Mouse (Mus musculus) MEL (cell line): ENCODE results near the gene Rbm14. TPM values are rescaled to one million over a fixed set of nuclear protein-coding genes. Genes with fewer than 3 reads are reported as not detected.
A peak's percentile ranks its signal among the peaks of the same experiment; 100 is the strongest.
"Not testable (repeated sequence)": the region's sequence is repeated elsewhere in the genome, so short reads cannot be mapped to it uniquely, and the experiment has no call there.

Experiments used
- DNase-seq: peaks from one replicate; pipeline ENCODE4 v3.0.0; 2011; ENCODE audit warnings: low read depth, low spot score
- H3K27ac ChIP-seq: 2 replicates; pipeline ENCODE4 v1.5.1; 2012; ENCODE audit warnings: low read depth, mild to moderate bottlenecking, control low read depth, low read length, moderate library complexity; ENCODE audit not compliant: control insufficient read depth
- H3K27me3 ChIP-seq, 2 experiments: fragments of 150-350 bp in 1 of 2; sonication (generic) in 1 of 2; 2 replicates each; pipeline ENCODE4 v1.6.1; 2012; ENCODE audit warnings: low read length in 2 of 2, mild to moderate bottlenecking in 2 of 2, improper control_type of control experiment in 1 of 2, moderate library complexity in 1 of 2; ENCODE audit not compliant: insufficient read depth in 2 of 2, control insufficient read depth in 1 of 2
- H3K36me3 ChIP-seq, 2 experiments: 2 replicates each; pipeline ENCODE4 v1.6.1; 2012 to 2014; ENCODE audit warnings: low read length in 2 of 2, improper control_type of control experiment in 1 of 2, inconsistent platforms in 1 of 2, mild to moderate bottlenecking in 1 of 2; ENCODE audit not compliant: insufficient read depth in 2 of 2, control insufficient read depth in 1 of 2
- H3K4me1 ChIP-seq, 2 experiments: fragments of 150-350 bp in 1 of 2; sonication (generic) in 1 of 2; 2 replicates each; pipeline ENCODE4 v1.6.1; 2012; ENCODE audit warnings: low read length in 2 of 2, improper control_type of control experiment in 1 of 2, mild to moderate bottlenecking in 1 of 2; ENCODE audit not compliant: insufficient read depth in 2 of 2, control insufficient read depth in 1 of 2
- H3K4me3 ChIP-seq, 2 experiments: fragments of 150-350 bp in 1 of 2; sonication (generic) in 1 of 2; 2 replicates each; pipeline ENCODE4 v1.5.1; 2012; ENCODE audit warnings: low read depth in 2 of 2, low read length in 2 of 2, mild to moderate bottlenecking in 2 of 2, moderate library complexity in 2 of 2, control low read depth in 1 of 2, improper control_type of control experiment in 1 of 2; ENCODE audit not compliant: control insufficient read depth in 1 of 2, insufficient read depth in 1 of 2
- H3K79me2 ChIP-seq: 2 replicates; pipeline ENCODE4 v1.6.1; 2012; ENCODE audit warnings: mild to moderate bottlenecking, low read length, moderate library complexity; ENCODE audit not compliant: control insufficient read depth, poor library complexity, insufficient read depth
- H3K9ac ChIP-seq: 2 replicates; pipeline ENCODE4 v1.6.1; 2012; ENCODE audit warnings: low read depth, mild to moderate bottlenecking, control low read depth, low read length, moderate library complexity; ENCODE audit not compliant: control insufficient read depth, poor library complexity, severe bottlenecking
- H3K9me3 ChIP-seq: fragments of 150-350 bp; sonication (generic); replicated peaks from 2 replicates; pipeline ENCODE4 v1.6.1; 2012; ENCODE audit warnings: mild to moderate bottlenecking, low read length, improper control_type of control experiment, moderate library complexity; ENCODE audit not compliant: insufficient read depth
- CTCF ChIP-seq, 3 experiments: IDR thresholded peaks in 2 of 3; conservative IDR thresholded peaks in 1 of 3; 2 replicates each; pipeline ENCODE4 v1.5.1; 2011 to 2012; ENCODE audit warnings: low read length in 3 of 3, low read depth in 2 of 3, mild to moderate bottlenecking in 2 of 3, improper control_type of control experiment in 1 of 3, inconsistent platforms in 1 of 3, mixed read lengths in 1 of 3, moderate library complexity in 1 of 3; ENCODE audit not compliant: control insufficient read depth in 1 of 3, insufficient read depth in 1 of 3, poor library complexity in 1 of 3, severe bottlenecking in 1 of 3
- EP300 ChIP-seq, 2 experiments: IDR thresholded peaks; 2 replicates each; pipeline ENCODE4 v1.6.1; 2011; ENCODE audit warnings: improper control_type of control experiment in 2 of 2, low read length in 2 of 2, low read depth in 1 of 2, mild to moderate bottlenecking in 1 of 2
- GATA1 ChIP-seq: IDR thresholded peaks from 2 replicates; pipeline ENCODE4 v1.6.1; 2011; ENCODE audit warnings: low read depth, low read length, improper control_type of control experiment
- HCFC1 ChIP-seq: IDR thresholded peaks from 2 replicates; pipeline ENCODE4 v1.6.1; 2012; ENCODE audit warnings: low read depth, mild to moderate bottlenecking, inconsistent platforms, low read length, improper control_type of control experiment, moderate library complexity
- JUND ChIP-seq: IDR thresholded peaks from 2 replicates; pipeline ENCODE4 v1.6.1; 2011; ENCODE audit warnings: low read depth, mild to moderate bottlenecking, improper control_type of control experiment, low read length
- KAT2A ChIP-seq: conservative IDR thresholded peaks from 2 replicates; pipeline ENCODE4 v1.6.1; 2012; ENCODE audit warnings: low read depth, low read length, improper control_type of control experiment, inconsistent platforms
- MAFK ChIP-seq: IDR thresholded peaks from 2 replicates; pipeline ENCODE4 v1.6.1; 2011; ENCODE audit warnings: low read depth, mild to moderate bottlenecking, low read length, improper control_type of control experiment, borderline replicate concordance
- MYC ChIP-seq: IDR thresholded peaks from 2 replicates; pipeline ENCODE4 v1.6.1; 2011; ENCODE audit warnings: low read depth, mild to moderate bottlenecking, low read length, improper control_type of control experiment, moderate library complexity
- POLR2A ChIP-seq, 2 experiments: IDR thresholded peaks; 2 replicates each; pipeline ENCODE4 v1.6.1; 2011 to 2012; ENCODE audit warnings: low read length in 2 of 2, mild to moderate bottlenecking in 2 of 2, control low read depth in 1 of 2, improper control_type of control experiment in 1 of 2, low read depth in 1 of 2, moderate library complexity in 1 of 2; ENCODE audit not compliant: control insufficient read depth in 1 of 2, insufficient read depth in 1 of 2, poor library complexity in 1 of 2
- RCOR1 ChIP-seq: IDR thresholded peaks from 2 replicates; pipeline ENCODE4 v1.6.1; 2012; ENCODE audit warnings: low read depth, mild to moderate bottlenecking, inconsistent platforms, low read length, improper control_type of control experiment
- TBP ChIP-seq: IDR thresholded peaks from 2 replicates; pipeline ENCODE4 v1.8.0; 2011; ENCODE audit warnings: low read depth, low read length, improper control_type of control experiment
- UBTF ChIP-seq: IDR thresholded peaks from 2 replicates; pipeline ENCODE4 v1.6.1; 2012; ENCODE audit warnings: low read depth, mild to moderate bottlenecking, inconsistent platforms, low read length, improper control_type of control experiment, moderate library complexity, borderline replicate concordance; ENCODE audit not compliant: insufficient read depth
- polyA plus RNA-seq, 2 experiments: library from polyadenylated mRNA; stranded (reverse) in 1 of 2; unstranded in 1 of 2; fragments of >175 nt in 1 of 2; fragments of >200 nt in 1 of 2; gene quantifications; 2 replicates each; pipeline versions ENCODE4 v1.2.1 to v1.2.4; 2012; ENCODE audit warnings: low replicate concordance in 2 of 2, low read depth in 1 of 2; ENCODE audit not compliant: insufficient read length in 2 of 2, insufficient read depth in 1 of 2, missing spikeins in 1 of 2
- total RNA-seq: library from RNA; depleted of rRNA; stranded (reverse); fragments of 300-350 nt; gene quantifications from 2 replicates; pipeline ENCODE4 v1.2.3, GENCODE M21; 2012

Gene Rbm14
- total and polyA plus RNA-seq, 3 experiments: 44.7 to 82.3 TPM; not detected in 1

- H3K27me3 ChIP-seq, H3K4me1 ChIP-seq, H3K9me3 ChIP-seq: not testable (repeated sequence)
- Histone ChIP-seq H3K27ac (peak overlapping the region; percentile 87), H3K79me2 (peaks cover 43% of the 10 kb centered on the region), H3K4me3 (peak overlapping the region; percentile 74 to 78), H3K36me3 (peaks cover 5 to 17% of the 10 kb centered on the region in 2 experiments), H3K9ac (peak overlapping the region; percentile 86)
- peak; percentile 80 for TF ChIP-seq MYC
- TF ChIP-seq TBP: peak; percentile 84
- TF ChIP-seq CTCF (IDR thresholded peaks at IDR 0.05 in 2 of 3, conservative IDR thresholded peaks at IDR 0.05 in 1 of 3; ENCODE audit: control insufficient read depth in 1 of 3, insufficient read depth in 1 of 3, low read depth in 2 of 3, low read length in 3 of 3, poor library complexity in 1 of 3, severe bottlenecking in 1 of 3): peak in 1 of 3 experiments; percentile 17; a peak in 2 of 6 replicates
- peak; percentile 69 for DNase-seq
Observed at GRCm38 (mm10) chr19:4812334-4812949, 1.0 kb upstream of the Rbm14 start.

GRCm38 (mm10) chr19:4811909-4812242, 442 bp upstream of the Rbm14 start:
- peaks cover 0 to 4% of the 10 kb centered on the region in 2 experiments; a peak in 2 of 4 replicates for H3K4me1 ChIP-seq
- H3K4me3 ChIP-seq: peak overlapping the region; percentile 74 to 78
- no peaks in the 10 kb centered on the region for H3K27me3 ChIP-seq
- H3K79me2 ChIP-seq: peaks cover 48% of the 10 kb centered on the region
- H3K9me3 ChIP-seq: no peaks in the 10 kb centered on the region
- TF ChIP-seq UBTF (0 out of 2 replicates have a peak, but pooled peaks have one; percentile 65), EP300 (IDR thresholded peaks at IDR 0.05; ENCODE audit: low read depth in 1 of 2, low read length in 2 of 2) (peak in 1 of 2 experiments; percentile 6; a peak in 1 of 4 replicates), KAT2A (no peak), MAFK (no peak), HCFC1 (no peak; the same call in 1 of the 2 replicates), GATA1 (no peak), POLR2A (IDR thresholded peaks at IDR 0.05; ENCODE audit: control insufficient read depth in 1 of 2, insufficient read depth in 1 of 2, low read depth in 1 of 2, low read length in 2 of 2, poor library complexity in 1 of 2) (no peak), CTCF (IDR thresholded peaks at IDR 0.05 in 2 of 3, conservative IDR thresholded peaks at IDR 0.05 in 1 of 3; ENCODE audit: control insufficient read depth in 1 of 3, insufficient read depth in 1 of 3, low read depth in 2 of 3, low read length in 3 of 3, poor library complexity in 1 of 3, severe bottlenecking in 1 of 3) (no peak)
- H3K36me3 ChIP-seq: peaks cover 5 to 21% of the 10 kb centered on the region in 2 experiments
- H3K9ac ChIP-seq: peak overlapping the region; percentile 86
- peak overlapping the region; percentile 87 for H3K27ac ChIP-seq
- no peak for DNase-seq

GRCm38 (mm10) chr19:4810746-4811062, 730 bp downstream of the Rbm14 start:
- H3K4me1 ChIP-seq: peaks cover 0 to 4% of the 10 kb centered on the region in 2 experiments; a peak in 2 of 4 replicates
- no peaks in the 10 kb centered on the region for H3K27me3 ChIP-seq
- peak overlapping the region; percentile 67 to 68 for H3K4me3 ChIP-seq
- DNase-seq: no peak
- H3K27ac ChIP-seq: peak overlapping the region; percentile 91; the same call in 1 of the 2 replicates
- peaks cover 5 to 31% of the 10 kb centered on the region in 2 experiments for H3K36me3 ChIP-seq
- TF ChIP-seq UBTF: 0 out of 2 replicates have a peak, but pooled peaks have one; percentile 33
- TF ChIP-seq JUND: no peak
- TF ChIP-seq RCOR1: no peak
- peaks cover 60% of the 10 kb centered on the region for H3K79me2 ChIP-seq
- peak overlapping the region; percentile 88 for H3K9ac ChIP-seq
- H3K9me3 ChIP-seq: no peaks in the 10 kb centered on the region
